Mouse (Mus musculus) layer of hippocampus, adult 18-20 months (tissue): ENCODE measurements at regions not wholly inside any gene's neighbourhood (a gene's known extent, or its start where the extent isn't known, plus 50 kb on each side); places are given as distances from the start of the nearest gene placed in this dataset.
A peak's percentile ranks its signal among the peaks of the same experiment; 100 is the strongest.
"Not testable (repeated sequence)": the region's sequence is repeated elsewhere in the genome, so short reads cannot be mapped to it uniquely, and the experiment has no call there.

ENCODE experiments used
- DNase-seq, 2 experiments: peaks; one replicate each; pipeline ENCODE4 v3.0.0; 2022; ENCODE audit warnings: low spot score in 2 of 2

- no peak for DNase-seq
Observed at GRCm38 (mm10) chr4:71431245-71431929, 326.4 kb downstream of the Gm11232 start.

DNA sequence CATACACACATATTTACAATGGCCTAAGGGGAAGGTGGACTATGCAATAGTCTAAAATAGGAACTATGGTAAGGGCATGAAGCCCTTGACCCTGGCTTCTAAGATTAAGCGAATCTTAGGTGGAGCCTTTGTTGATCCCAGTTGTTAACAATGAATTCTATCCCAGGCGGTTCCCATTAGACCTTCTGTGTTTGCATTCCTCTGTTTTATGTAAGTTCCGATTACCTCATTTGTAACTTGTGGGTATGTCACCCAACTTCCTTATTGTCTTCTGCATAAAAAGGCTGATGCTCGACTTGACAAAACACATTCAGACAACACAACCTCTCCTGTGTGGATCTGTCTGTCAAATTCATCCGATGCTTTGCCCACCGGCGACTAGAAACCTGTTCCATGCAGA lies 335.6 kb downstream of the Gm11232 start:
- DNase-seq = not testable (repeated sequence)

GRCm38 (mm10) chr4:71409867-71410266 lies 347.9 kb downstream of the Gm11232 start:
- no peak for DNase-seq

GRCm38 (mm10) chr4:71390444-71390843 lies 367.3 kb downstream of the Gm11232 start:
- peak in 1 of 2 experiments; percentile 2 for DNase-seq

GRCm38 (mm10) chr4:71369276-71369675 lies 388.5 kb downstream of the Gm11232 start:
- DNase-seq = no peak

- DNase-seq = no peak
Observed at GRCm38 (mm10) chr4:71363761-71364160, 394.0 kb downstream of the Gm11232 start.

- no peak for DNase-seq
Observed at GRCm38 (mm10) chr4:71357626-71358025, 400.1 kb downstream of the Gm11232 start.

DNA sequence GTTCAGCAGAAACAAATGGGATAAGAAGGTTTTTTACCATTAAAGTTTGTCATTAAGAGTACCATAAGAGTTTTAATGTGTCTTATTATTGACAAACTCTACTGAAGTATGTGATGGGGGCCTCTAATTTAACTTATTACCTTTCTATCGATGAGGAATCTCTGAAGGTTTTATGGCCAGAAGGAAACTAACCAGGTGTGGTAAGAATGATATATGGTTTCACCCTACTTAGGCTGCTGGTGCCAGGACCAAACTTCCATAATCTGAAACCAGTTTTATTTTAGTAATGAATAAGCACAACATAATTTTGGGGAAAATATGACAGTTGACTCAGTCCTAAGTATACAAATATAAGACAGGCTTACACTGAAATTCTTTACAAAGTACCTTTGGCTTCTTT lies 401.1 kb downstream of the Gm11232 start:
- DNase-seq = no peak

DNA sequence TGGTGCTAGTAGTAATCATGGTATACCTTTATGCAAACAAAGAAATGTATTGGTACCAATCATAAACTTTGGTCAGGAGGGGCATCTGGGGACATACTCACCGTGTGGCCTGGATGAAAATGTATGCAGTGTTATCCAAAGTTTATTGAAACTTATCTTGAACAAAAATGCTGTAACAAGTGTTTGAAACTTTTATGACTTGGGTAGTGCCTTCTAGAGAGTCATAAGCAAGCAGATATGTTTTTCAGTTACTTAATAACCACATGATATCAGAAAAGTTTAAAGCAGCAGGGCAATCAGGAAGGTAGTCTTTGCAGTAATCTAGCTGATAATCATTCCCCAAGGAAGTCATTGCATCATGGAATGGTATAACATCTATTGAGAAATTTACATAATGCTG lies 401.5 kb downstream of the Gm11232 start:
- no peak for DNase-seq

DNA sequence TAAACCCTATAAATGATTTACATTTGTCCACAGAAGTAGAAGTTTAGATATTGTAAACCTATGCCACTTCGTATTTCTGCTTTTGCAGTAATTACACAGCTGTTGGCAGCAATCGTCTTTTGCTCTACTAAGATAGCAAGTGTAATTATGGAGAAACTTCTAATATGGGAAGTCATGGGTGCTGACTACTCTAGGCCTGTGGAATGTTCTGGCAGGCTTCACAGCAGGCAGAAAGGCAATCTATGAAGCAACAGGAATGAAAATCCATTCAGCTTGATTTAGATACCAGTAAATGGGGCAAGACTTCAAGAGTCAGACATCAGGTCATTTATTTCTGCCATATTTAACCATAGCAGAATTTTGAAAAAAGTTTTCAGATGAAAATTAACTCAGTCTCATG lies 405.9 kb downstream of the Gm11232 start:
- DNase-seq = no peak

DNA sequence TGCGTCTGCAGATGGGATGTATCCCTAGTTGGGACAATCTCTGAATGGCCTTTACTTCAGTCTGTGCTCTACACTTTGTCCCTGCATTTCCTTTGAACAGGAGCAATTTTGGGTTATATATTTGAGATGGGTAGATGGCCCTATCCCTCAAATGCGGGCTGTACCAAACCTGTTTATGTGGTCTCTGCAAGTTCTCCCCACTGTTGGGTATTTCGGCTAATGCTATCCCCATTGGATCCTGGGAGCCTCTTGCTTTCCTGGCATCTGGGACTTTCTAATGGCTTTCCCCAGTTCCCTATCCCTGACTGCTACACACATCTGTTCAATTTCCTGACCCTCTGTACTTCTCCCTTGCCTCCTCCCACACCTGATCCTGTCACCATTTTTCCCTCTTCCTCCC lies 414.7 kb downstream of the Gm11232 start:
- DNase-seq = no peak

GRCm38 (mm10) chr4:71338582-71338981 lies 419.2 kb downstream of the Gm11232 start:
- no peak for DNase-seq

DNA sequence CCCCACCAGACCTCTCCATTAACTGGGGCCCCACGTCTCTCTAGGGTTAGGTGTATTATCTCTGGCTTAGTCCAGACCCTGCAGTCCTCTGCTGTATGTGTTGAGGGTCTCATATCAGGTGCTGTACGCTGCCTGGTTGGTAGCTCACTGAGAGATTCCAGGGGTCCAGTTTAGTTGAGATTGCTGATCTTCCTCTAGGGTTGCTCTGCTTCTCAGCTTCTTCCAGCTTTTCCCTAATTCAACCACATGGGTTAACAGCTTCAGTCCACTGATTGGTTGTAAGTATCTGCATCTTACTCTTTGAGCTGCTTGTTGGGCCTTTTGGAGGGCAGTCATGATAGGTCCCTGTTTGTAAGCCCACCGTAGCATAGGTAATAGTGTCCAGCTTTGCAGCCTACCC lies 425.1 kb downstream of the Gm11232 start:
- no peak for DNase-seq

GRCm38 (mm10) chr4:71332018-71332417 lies 425.7 kb downstream of the Gm11232 start:
- peak in 1 of 2 experiments; percentile 55 for DNase-seq

DNA sequence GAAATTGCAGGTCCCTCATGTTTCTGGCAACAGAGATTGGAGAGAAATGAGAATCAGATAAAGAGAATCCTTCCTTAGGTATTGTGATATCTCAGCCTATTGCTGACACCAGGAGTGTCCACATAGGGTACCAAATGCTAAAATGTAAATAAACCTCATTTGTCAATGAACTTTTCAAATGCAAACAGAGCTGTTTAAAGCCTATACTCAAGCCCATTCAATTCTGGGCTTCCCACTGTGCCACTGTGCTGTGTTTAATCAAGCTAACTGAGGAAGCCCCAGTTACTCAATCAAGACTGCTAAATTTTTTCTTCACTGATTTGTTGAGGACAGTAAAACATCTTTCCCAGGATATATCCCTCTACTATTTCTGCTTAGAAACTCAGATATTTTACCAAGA lies 441.2 kb downstream of the Gm11232 start:
- no peak for DNase-seq

- no peak for DNase-seq
Observed at GRCm38 (mm10) chr4:71307176-71307612, 450.6 kb downstream of the Gm11232 start.

GRCm38 (mm10) chr4:71306690-71307089 lies 451.1 kb downstream of the Gm11232 start:
- DNase-seq = no peak

- DNase-seq = not testable (repeated sequence)
Observed at GRCm38 (mm10) chr4:71295716-71296115, 462.0 kb downstream of the Gm11232 start.

GRCm38 (mm10) chr4:71291741-71292149 lies 466.0 kb downstream of the Gm11232 start:
- no peak for DNase-seq

- peak in 1 of 2 experiments; percentile 8 for DNase-seq
Observed at GRCm38 (mm10) chr4:71291111-71291740, 466.5 kb downstream of the Gm11232 start.

DNA sequence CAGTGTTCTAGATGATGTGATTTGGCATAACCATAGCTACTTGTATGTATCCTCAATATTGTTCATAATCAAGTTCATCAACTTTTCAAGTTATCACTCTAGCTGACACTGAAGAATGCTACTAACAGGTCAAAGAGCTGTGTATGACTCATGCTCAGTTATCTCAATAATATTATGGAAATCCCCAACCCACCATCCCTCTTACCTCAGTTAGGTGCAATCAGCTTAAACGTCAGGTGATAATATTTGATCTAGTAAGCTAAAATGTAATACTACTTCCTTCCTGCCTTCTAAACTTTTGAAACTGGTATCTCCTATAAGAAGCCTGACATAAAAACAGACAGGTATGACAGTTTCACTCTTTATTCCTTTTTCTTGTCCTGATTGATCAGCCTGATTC lies 474.6 kb downstream of the Gm11232 start:
- DNase-seq = no peak

GRCm38 (mm10) chr4:71279710-71280109 lies 478.1 kb downstream of the Gm11232 start:
- no peak for DNase-seq

- no peak for DNase-seq
Observed at GRCm38 (mm10) chr4:71259897-71260296, 497.9 kb downstream of the Gm11232 start.
